Comparison of ENCODE assay signal across 19 mouse cellular contexts in the genomic region with DNA sequence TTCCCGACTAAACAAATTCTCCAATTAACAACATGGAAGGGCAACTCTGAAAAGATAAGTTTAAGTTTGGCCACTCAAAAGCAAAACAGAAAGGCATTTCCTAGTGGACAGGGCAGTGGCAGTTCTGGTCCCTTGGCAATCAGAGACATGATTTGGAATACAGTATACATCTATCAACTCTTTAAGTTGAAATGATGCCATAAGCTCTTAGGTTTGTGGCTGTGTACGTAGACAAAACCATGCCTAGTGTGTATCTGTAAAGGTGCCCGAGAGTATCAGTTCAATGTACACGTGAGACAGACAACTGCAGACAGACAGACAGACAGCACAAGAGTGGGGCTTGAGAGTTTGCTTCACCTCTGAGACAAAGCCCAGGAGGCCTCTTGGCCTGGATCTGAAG.
"Had no signal": no experiment of that assay in that cellular context is flagged by ENCODE, and none has a peak within 500 bp of the region (broad histone marks: within the 10 kb centered on the region; RNA-seq: fewer than 3 reads in every experiment).

No protein-coding gene starts in this region.

- DNase-seq: kidney, adult 18-20 months; kidney, adult 9 months; kidney, postnatal 14 days; kidney, postnatal 4 days; left cerebral cortex, postnatal 4 days; lung, adult 18-20 months; lung, postnatal 10 days; lung, postnatal 36 days; right cerebral cortex, adult 18-20 months; right cerebral cortex, postnatal 14 days; right cerebral cortex, postnatal 4 days; thymus, postnatal 25 days had no signal

- H3K4me2 ChIP-seq: liver, embryonic 15.5 days; lung, embryonic 15.5 days; midbrain, embryonic 13.5 days; neural tube, embryonic 12.5 days; neural tube, embryonic 15.5 days; stomach, embryonic 15.5 days had no signal

- H3K9ac ChIP-seq: liver, embryonic 15.5 days; lung, embryonic 15.5 days; midbrain, embryonic 13.5 days; neural tube, embryonic 12.5 days; neural tube, embryonic 15.5 days; stomach, embryonic 15.5 days had no signal

- ATAC-seq: intestine, embryonic 16.5 days; midbrain, embryonic 13.5 days had no signal

- H3K27me3 ChIP-seq: lung, embryonic 15.5 days; stomach, embryonic 15.5 days had no signal

- H3K27ac ChIP-seq: liver, embryonic 15.5 days; lung, embryonic 15.5 days; midbrain, embryonic 13.5 days; neural tube, embryonic 12.5 days; neural tube, embryonic 15.5 days; stomach, embryonic 15.5 days had no signal

- H3K36me3 ChIP-seq: liver, embryonic 15.5 days; lung, embryonic 15.5 days; midbrain, embryonic 13.5 days; neural tube, embryonic 12.5 days; neural tube, embryonic 15.5 days; stomach, embryonic 15.5 days had no signal

- H3K4me3 ChIP-seq: liver, embryonic 15.5 days; lung, embryonic 15.5 days; midbrain, embryonic 13.5 days; neural tube, embryonic 12.5 days; neural tube, embryonic 15.5 days; stomach, embryonic 15.5 days had no signal

- H3K9me3 ChIP-seq: liver, embryonic 15.5 days; lung, embryonic 15.5 days; midbrain, embryonic 13.5 days; neural tube, embryonic 12.5 days; neural tube, embryonic 15.5 days; stomach, embryonic 15.5 days had no signal
